Mouse (Mus musculus) embryo, embryonic 11.5 days (tissue): ENCODE measurements at regions not wholly inside any gene's neighbourhood (a gene's known extent, or its start where the extent isn't known, plus 50 kb on each side); places are given as distances from the start of the nearest gene placed in this dataset.

Experiments used
- DNase-seq: peaks from one replicate; pipeline ENCODE4 v3.0.0-alpha.2; 2012; ENCODE audit warnings: low read depth, low spot score

DNA sequence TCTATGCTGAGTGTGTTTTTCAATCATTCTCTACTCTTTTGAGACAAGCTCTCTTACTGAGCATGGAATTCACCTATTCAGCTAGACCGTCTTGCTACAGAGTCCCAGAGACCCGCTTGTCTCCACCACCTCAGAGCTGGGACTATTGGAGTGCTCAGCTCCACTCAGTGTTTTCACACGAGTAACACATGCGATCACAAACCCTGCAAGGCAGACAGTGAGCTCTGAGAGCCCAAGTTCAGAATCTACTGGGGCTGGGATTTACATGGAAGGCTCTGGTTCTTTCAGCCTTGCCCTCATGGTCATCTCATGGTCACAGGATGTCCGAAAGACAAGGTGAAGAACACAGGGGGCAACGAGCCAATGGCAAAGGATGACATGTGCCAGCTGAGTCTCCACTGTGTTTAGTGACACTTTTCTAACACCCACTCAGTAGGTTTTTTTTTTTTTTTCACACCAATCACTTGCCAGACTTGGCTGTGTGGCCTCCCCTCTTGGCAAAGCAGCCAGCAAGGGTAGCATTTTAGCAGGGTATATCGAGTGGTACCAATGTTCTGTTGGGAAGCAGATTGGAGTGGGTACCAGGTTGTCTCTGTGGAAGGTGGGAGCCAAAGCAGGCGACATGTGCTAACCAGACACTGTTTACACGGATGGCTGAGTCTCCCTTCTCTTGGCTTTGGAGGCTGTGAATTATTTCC lies 51.2 kb upstream of the Gtsf1l start:
- no peak for DNase-seq

DNA sequence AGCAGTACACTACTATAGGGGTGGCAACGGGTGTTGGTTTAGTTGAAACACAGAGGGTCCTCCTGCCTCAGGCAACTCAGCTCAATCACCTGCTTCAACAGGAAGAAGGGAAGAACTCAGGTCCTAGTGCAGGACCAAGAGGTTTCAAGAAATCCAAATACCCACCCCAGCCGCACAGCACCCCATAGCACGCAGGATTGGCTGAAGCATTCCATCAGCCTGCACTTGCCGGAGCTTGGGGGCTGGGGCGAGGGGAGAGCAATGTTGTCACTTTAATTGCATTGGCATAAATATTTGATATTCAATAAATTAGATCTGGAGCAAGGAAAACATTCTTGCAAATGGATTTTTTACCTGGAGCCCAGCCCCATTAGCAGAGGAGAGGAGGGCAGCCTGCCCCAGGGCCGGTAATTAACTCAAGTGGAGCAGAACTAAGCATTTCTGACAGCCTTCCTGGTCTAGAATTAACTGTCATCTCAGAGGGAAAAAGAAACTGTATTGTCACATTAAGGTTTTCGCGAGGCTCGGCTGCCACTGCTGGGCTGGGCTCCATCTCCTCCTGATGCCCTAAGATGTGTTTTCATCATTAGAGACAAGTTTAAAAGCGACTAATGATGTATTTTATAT lies 55.2 kb upstream of the Gtsf1l start:
- DNase-seq, result no peak

- DNase-seq, result no peak
These were observed 55.8 kb upstream of the Gtsf1l start for GRCm38 (mm10) chr2:163143413-163143812.

- no peak for DNase-seq
These were observed 56.9 kb upstream of the Tox2 start for GRCm38 (mm10) chr2:163146001-163146400.

DNA sequence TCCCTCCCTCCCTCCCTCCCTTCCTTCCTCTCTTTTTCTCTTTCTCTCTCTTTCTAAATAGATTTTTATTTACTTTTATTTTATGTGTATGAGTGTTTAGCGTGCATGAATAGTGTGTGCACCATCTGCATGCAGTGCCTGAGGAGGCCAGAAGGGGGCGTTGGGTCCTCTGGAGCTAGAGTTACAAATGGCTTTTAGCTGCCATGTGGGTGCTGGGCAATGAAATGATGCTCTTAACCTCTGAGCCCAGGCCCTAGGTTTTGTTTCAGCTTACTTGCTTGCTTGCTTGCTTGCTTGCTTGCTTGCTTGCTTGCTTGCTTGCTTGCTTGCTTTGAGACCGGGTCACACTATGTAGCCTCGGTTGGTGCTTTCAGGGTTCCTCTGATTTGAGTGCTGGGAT lies 56.4 kb upstream of the Tox2 start:
- DNase-seq, result no peak

GRCm38 (mm10) chr2:163147381-163147780 lies 55.5 kb upstream of the Tox2 start:
- no peak for DNase-seq

DNA sequence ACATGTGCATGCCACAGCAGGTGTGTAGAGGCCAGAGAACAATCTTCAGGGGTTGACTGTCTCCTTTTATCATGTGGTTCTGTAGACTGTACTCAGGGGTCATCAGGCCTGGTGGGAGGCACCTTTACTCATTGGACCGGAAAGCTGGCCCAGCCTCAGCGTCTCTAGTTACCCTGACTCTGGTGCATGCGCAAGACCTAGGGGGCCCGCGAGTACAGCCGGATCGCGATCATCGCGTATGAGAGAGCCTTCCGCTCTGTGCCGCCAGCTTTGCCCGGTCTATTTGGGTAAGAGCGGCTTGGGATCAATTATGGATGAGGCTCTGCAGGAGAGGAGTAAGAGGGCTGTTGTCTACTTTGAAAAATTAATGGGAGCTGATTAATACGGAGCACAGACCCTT lies 51.9 kb upstream of the Tox2 start:
- DNase-seq, result no peak

GRCm38 (mm10) chr2:163152340-163153033 lies 50.4 kb upstream of the Tox2 start:
- DNase-seq, result peak; percentile 29
